Comparison of ENCODE assay signal across 24 mouse cellular contexts in the genomic region with DNA sequence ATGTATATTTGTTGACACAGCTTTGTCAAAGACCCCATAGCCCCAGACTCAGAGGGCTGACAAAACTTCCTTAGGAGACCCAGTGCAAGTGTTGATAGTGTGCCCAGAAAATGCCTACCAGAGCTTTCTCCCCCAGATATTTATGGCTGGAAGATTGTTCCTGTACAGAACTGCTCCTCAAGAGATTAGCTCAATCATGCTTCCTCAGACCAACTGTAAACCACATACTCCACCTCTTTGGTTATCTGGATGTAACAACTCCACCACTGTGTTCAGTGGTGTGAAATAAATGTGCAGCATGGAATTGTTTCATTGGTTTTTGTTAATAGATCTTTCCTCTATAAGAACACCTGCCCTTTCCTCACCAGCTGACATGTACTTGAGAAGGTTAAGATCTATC.
DNase-seq lines count a peak whose midpoint lies in the region; ATAC-seq and TF ChIP-seq lines count a peak whose summit lies in the region.
"Had no signal": no experiment of that assay in that cellular context is flagged by ENCODE, and none has a peak within 500 bp of the region (broad histone marks: within the 10 kb centered on the region; RNA-seq: fewer than 3 reads in every experiment).

No protein-coding gene starts in this region.

- no peaks in the 10 kb centered on the region for H3K27me3 ChIP-seq in megakaryocyte, embryonic 14.5 days (replicated peaks)
- H3K27me3 ChIP-seq in liver, embryonic 14.5 days (ENCODE audit: control insufficient read depth, insufficient read depth, low read length) = no peaks in the 10 kb centered on the region
- H3K27me3 ChIP-seq in midbrain, embryonic 15.5 days (replicated peaks) = no peaks in the 10 kb centered on the region
- H3K27me3 ChIP-seq: forebrain, embryonic 13.5 days; heart, embryonic 12.5 days; heart, embryonic 15.5 days had no signal

- H3K36me3 ChIP-seq in megakaryocyte, embryonic 14.5 days (replicated peaks; ENCODE audit: low read length) = peaks cover 7% of the 10 kb centered on the region
- H3K36me3 ChIP-seq in liver, embryonic 14.5 days (replicated peaks; ENCODE audit: control insufficient read depth, insufficient read depth, low read depth) = no peaks in the 10 kb centered on the region
- H3K36me3 ChIP-seq in midbrain, embryonic 15.5 days (replicated peaks) = no peaks in the 10 kb centered on the region
- H3K36me3 ChIP-seq: forebrain, embryonic 10.5 days; heart, embryonic 12.5 days; heart, embryonic 15.5 days had no signal

- peak overlapping the region; percentile 19 for H3K4me3 ChIP-seq in megakaryocyte, embryonic 14.5 days (replicated peaks)
- H3K4me3 ChIP-seq in liver, embryonic 14.5 days (ENCODE audit: insufficient read depth in 1 of 2, low read depth in 2 of 2, low read length in 2 of 2) = no peak overlapping the region
- H3K4me3 ChIP-seq in midbrain, embryonic 15.5 days = no peak overlapping the region
- H3K4me3 ChIP-seq: forebrain, embryonic 10.5 days; forebrain, embryonic 13.5 days; heart, embryonic 12.5 days; heart, embryonic 15.5 days had no signal

- H3K4me2 ChIP-seq in liver, embryonic 14.5 days (ENCODE audit: low read depth) = no peak overlapping the region
- H3K4me2 ChIP-seq in midbrain, embryonic 15.5 days = no peak overlapping the region
- H3K4me2 ChIP-seq: forebrain, embryonic 13.5 days; heart, embryonic 12.5 days; heart, embryonic 15.5 days; hindbrain, embryonic 14.5 days had no signal

- ATAC-seq in megakaryocyte, adult 5-6 weeks (ENCODE audit: poor library complexity, severe bottlenecking) = no peak
- peak; percentile 98 for ATAC-seq in common myeloid progenitor, adult 5-6 weeks (replicated peaks; ENCODE audit: low read depth, poor library complexity, severe bottlenecking)
- peak; percentile 31; the same call in 1 of the 2 replicates for ATAC-seq in liver, embryonic 14.5 days (ENCODE audit: insufficient read depth)
- ATAC-seq in megakaryocyte-erythroid progenitor cell, adult 5-6 weeks (replicated peaks; ENCODE audit: low FRiP score, low TSS enrichment, poor library complexity, severe bottlenecking) = peak; percentile 97
- no peak for ATAC-seq in midbrain, embryonic 15.5 days (replicated peaks)
- ATAC-seq: hindbrain, postnatal 0 days; inflammation-experienced regulatory T-cells, adult 6 months had no signal

- DNase-seq in liver, embryonic 14.5 days (ENCODE audit: low read depth in 3 of 3, low spot score in 3 of 3) = no peak
- DNase-seq in lung, postnatal 4 days = no peak
- no peak for DNase-seq in thymus, postnatal 0 days (ENCODE audit: low spot score)
- DNase-seq: adrenal gland, adult 2 months; adrenal gland, postnatal 14 days; cerebellum, adult 11 months; cerebellum, adult 2 months; cerebellum, adult 9-11 months; cerebellum, postnatal 25 days; gastrocnemius, postnatal 10 days; heart, postnatal 10 days; heart, postnatal 36 days had no signal

- TF ChIP-seq CTCF in liver, embryonic 14.5 days (IDR thresholded peaks at IDR 0.05; ENCODE audit: low read depth) = no peak

- peaks cover 11% of the 10 kb centered on the region for H3K9me3 ChIP-seq in megakaryocyte, embryonic 14.5 days
- H3K9me3 ChIP-seq in liver, embryonic 14.5 days (ENCODE audit: control insufficient read depth, low read length) = no peaks in the 10 kb centered on the region
- no peaks in the 10 kb centered on the region; the same call in 1 of the 2 replicates for H3K9me3 ChIP-seq in midbrain, embryonic 15.5 days
- H3K9me3 ChIP-seq: forebrain, embryonic 13.5 days; heart, embryonic 12.5 days; heart, embryonic 15.5 days had no signal

- no peak overlapping the region for H3K27ac ChIP-seq in liver, embryonic 14.5 days
- H3K27ac ChIP-seq in midbrain, embryonic 15.5 days = no peak overlapping the region
- H3K27ac ChIP-seq: forebrain, embryonic 10.5 days; forebrain, embryonic 13.5 days; heart, embryonic 15.5 days; hindbrain, embryonic 14.5 days; hindbrain, postnatal 0 days had no signal

- H3K4me1 ChIP-seq in megakaryocyte, embryonic 14.5 days = peaks cover 34% of the 10 kb centered on the region
- H3K4me1 ChIP-seq in liver, embryonic 14.5 days (replicated peaks; ENCODE audit: control insufficient read depth in 2 of 2, insufficient read depth in 2 of 2, low read length in 1 of 2) = no peaks in the 10 kb centered on the region
- H3K4me1 ChIP-seq in midbrain, embryonic 15.5 days = no peaks in the 10 kb centered on the region
- H3K4me1 ChIP-seq: forebrain, embryonic 10.5 days; forebrain, embryonic 13.5 days; heart, embryonic 12.5 days had no signal

- peak; percentile 37; the same call in 1 of the 2 replicates for TF ChIP-seq EP300 in liver, embryonic 14.5 days (IDR thresholded peaks at IDR 0.05; ENCODE audit: low read depth)

- no peak overlapping the region for H3K9ac ChIP-seq in liver, embryonic 14.5 days (replicated peaks)
- no peak overlapping the region for H3K9ac ChIP-seq in midbrain, embryonic 15.5 days
- H3K9ac ChIP-seq: forebrain, embryonic 13.5 days; heart, embryonic 12.5 days; heart, embryonic 15.5 days; hindbrain, embryonic 14.5 days had no signal

Comparison
In these comparisons a context has a peak if more than half of its experiments do, and no peak if none do; other contexts are left out.
1. ATAC-seq: peak in common myeloid progenitor, adult 5-6 weeks (single experiment), liver, embryonic 14.5 days (single experiment) and megakaryocyte-erythroid progenitor cell, adult 5-6 weeks (single experiment); none in megakaryocyte, adult 5-6 weeks (single experiment) and midbrain, embryonic 15.5 days (single experiment).